Mouse (Mus musculus): ENCODE measurements around the gene Fbf1. TPM values are rescaled to one million over a fixed set of nuclear protein-coding genes. Genes with fewer than 3 reads are reported as not detected.
"Not testable (repeated sequence)": the region's sequence is repeated elsewhere in the genome, so short reads cannot be mapped to it uniquely, and the experiment has no call there.

Gene Fbf1
- total RNA-seq, 1 experiment from 2014 or later = 53.0 TPM

DNA sequence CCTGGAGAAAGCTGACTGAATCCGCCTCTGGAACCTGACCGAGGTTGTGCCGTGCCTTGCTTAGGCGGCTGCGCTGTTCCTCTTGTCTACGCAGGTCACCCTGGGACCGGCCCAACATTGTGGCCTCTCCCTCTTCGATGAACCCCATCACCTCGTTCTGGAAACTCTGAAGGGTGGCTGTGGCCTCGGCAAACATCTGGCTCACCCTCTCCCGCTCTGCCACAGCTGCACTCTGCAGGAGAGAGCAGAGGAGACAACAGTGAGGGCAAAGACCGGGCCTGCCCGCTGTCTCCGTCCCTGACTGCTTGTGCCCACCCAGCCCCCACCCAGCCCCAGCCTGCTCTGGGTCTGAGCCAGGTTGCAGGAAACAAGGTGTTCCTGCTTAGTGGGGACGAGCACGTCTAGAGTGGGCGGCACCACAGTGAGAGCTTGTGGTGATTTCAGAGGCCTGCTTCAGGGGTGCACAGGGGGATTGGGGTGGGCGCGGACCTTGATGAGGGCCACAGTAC is 60.1 kb downstream of the Fbf1 start:
- DNase-seq = no peak

- no peak for DNase-seq
Observed at GRCm38 (mm10) chr11:116106963-116107776, 60.8 kb downstream of the Fbf1 start.

DNA sequence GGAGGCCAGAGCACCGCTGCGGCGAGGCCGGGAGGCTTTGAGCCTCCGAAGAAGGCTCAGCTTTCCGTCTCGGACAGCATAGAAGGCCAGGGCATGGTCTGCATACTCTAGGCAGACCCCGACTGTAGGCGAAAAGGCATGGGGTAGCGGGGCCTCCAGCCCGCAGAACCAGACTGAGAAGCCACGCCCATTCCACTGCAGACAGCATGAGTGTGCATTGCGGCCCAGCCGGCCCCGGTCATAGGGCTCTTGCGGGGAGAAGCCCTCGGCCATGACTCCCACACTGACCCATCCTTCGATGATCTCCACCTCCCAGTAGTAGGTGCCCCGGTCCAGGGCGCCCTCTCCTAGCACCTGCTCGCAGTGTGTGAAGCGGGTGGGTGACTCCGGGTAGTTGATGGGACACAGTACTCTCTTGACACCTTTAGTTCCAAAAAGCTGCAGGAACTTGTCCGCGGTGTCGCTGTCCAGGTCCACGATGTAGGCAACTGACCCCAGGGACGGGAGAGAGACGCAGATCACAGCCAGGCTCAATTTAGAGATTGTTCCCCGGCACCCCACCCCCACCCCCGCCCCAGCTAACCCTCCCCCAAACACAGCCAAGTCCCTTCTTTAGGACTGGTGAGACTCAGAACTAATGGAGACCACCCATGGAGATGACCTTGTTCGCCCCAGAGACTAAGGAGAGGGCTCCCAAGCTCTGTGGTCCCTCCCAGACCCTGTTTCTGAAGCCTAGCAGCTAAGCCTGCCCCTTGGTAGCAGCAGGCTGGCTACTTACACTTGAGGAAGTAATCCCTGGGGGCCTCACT is 61.6 kb downstream of the Fbf1 start:
- no peak for DNase-seq

DNA sequence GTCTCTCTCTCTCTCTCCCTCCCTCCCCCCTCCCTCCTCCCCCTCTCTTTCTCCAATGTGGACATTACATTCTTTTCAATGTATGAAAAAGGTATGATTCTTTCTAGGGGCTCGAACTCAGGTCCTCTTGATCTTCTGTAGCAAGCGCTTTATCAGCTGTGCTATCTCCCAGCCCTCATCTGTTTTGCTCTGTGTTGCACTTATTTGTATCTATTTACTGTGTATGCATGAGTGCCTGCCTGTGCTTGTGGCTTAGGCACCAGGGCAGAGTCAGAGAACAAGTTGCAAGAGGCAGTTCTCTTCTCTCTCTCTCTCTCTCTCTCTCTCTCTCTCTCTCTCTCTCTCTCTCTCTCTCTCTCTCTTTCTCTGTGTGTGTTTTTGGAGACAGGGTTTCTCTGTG is 62.9 kb downstream of the Fbf1 start:
- DNase-seq = no peak

DNA sequence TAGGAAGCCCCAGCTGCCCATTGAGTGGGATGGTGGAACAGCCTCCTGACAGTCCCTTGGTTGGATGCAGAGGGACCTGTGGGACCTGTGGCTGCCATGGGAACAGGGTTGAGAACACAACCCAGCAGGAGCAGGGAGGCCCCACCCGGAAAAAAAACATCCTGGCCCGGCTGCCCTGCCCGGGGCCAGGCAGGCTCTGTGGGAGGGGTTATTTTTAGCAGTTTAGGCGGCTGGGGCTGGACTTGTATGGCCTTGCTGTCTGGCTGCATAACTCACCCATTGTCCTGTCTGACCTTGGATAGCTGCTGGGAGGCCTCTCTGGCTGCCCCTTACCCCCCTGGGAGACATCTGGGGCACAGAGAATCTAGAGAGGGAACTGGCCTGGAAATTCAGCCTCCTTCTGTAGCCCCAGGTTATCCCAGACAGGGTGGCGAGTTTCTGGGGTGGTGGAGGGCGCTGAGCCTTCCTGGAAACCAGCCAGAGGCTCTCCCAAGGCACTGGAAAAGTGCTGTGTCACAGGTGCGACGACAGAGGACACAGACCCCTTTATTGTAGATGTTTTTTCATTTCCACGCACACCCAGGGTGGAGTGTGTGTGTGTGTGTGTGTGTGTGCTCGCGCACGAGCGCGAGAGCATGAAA is 63.8 kb downstream of the Fbf1 start:
- DNase-seq = peak; percentile 64

DNA sequence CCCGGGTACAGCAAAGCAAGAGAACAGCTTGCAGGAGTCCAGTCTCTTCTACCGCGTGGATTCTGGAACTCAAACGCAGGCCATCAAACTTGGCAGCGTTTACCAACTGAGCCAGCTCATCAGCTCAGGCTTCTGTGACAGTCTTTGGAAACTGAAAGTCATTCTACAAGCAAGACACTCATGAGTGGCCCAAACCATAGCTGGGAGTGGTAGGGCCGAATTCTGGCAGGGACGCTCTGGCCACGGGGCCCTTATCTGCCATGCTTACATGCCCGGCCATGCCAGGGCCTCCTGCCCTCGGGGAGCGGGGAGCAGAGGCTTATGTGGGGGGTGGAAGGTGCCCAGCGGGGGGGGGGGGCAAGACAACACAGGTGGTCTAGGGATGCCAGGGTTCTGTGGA is 64.4 kb downstream of the Fbf1 start:
- no peak for DNase-seq

- no peak for DNase-seq
Observed at GRCm38 (mm10) chr11:116102472-116102871, 65.5 kb downstream of the Fbf1 start.

GRCm38 (mm10) chr11:116101931-116102381 is 66.0 kb downstream of the Fbf1 start:
- DNase-seq = no peak

GRCm38 (mm10) chr11:116100839-116101238 is 67.1 kb downstream of the Fbf1 start:
- DNase-seq = no peak

- no peak for DNase-seq
Observed at GRCm38 (mm10) chr11:116100385-116100784, 67.6 kb downstream of the Fbf1 start.

GRCm38 (mm10) chr11:116099462-116099861 is 68.5 kb downstream of the Fbf1 start:
- no peak for DNase-seq

DNA sequence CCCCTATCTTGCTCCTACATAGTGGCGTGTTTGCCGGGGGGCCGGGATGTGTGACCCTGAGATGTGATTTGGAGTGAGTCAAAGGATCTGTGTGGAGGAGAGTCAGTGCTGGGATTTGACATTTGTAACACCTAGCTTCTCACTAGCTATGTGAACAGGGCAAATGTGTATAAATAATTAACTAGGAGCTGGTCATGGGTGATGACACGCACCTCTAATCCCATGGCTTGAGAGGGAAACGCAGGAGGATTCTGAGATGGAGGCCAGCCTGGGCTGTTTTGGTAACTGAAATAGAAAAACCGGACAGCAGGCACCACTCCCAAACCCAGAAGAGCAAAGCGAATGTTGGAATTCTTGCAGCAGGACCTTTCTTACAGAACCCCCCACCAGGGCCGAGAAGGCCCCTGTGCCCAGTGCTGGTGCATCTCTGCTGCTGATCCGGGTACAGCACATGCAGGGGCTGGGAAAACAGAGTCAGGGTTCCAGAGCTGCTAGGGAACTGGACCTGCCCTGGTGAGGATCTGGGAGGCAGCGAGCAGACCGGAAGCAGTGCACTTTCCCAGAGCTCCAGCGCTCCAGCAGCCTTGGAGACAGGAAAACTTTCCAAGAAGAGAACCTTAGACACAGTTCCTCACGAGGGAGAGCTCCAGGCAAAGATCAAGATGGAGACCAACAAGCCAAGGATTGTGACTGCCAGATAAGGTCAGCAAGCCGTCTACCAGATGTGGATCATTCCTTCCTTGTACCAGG is 69.1 kb downstream of the Fbf1 start:
- DNase-seq = no peak

DNA sequence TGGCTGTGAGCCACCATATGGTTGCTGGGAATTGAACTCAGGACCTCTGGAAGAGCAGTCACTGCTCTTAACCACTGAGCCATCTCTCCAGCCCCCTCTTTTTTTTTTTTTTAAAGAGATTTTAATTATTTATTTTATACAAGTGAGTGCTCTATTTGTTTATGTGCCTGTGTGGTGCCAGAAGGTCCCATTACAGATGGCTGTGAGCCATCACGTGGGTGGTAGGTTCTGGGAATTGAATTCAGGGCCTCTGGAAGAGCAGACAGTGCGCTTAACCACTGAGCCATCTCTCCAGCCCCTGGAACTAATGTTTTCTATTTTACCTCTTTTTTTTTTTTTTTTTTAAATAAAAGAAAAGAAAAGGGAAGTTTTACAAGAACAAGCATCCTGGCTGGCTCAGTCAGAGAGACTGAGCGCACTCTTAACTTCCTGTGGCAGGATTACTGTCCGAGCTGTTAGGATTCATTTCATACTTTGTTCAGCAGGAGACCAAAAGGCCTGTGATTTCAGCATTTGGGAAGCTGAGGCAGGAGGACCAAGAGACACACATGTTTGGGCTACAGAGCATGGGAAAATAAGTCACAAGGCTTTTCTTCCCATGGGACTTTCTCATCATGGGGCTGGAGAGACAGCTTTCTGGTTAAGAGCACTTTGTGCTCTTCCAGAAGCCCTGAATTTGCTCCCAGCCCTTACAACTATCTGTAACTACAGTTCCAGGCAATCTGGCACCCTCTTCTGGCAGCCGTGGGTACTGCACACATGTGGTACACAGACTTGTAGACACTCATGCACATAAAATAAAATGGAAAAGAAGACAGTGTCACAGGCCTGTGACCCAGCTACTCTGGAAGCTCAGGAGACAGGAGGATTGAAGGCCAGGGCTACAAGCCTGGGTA is 71.5 kb downstream of the Fbf1 start:
- no peak for DNase-seq

GRCm38 (mm10) chr11:116095573-116095972 is 72.4 kb downstream of the Fbf1 start:
- DNase-seq = peak; percentile 58

DNA sequence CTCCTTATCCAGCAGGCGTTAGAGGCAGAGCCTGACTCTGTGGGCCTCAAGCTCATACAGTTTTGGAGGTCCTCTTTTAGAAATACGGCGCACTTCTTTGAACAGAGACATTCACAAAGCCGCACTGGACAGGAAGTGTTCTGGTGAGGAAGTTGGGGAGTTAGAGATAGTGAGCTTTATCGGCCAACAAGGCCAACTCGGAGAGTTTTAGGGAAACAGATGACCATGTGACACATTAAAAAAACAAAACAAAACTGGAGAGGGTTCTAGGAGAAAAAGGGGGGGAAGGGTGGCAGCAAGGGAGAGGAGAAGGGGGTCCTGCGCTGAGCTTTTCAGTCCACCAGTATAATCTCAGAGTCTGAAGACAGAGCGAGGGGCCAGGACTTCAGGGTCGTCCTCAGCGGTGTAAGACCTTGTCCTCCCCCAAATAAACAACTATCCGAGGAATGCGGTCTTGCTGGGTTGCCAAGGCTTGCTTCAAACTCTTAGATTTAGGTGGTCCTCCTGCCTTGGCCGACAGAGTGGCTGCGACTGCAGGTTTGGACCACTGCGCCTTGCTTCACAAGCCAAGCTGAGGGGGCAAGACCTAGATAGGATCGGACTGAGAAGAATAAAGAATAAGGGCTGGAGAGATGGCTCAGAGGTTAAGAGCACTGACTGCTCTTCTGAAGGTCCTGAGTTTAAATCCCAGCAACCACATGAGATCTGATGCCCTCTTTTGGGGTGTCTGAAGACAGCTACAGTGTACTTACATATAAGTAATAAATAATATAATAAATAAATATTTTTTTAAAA is 74.0 kb downstream of the Fbf1 start:
- no peak for DNase-seq

- not testable (repeated sequence) for DNase-seq
Observed at GRCm38 (mm10) chr11:116092959-116093358, 75.0 kb downstream of the Fbf1 start.

Measured in adrenal gland, postnatal 25 days (tissue).